Mouse (Mus musculus) left cerebral cortex, postnatal 36 days (tissue): ENCODE measurements around the gene Olfr373. TPM values are rescaled to one million over a fixed set of nuclear protein-coding genes. Genes with fewer than 3 reads are reported as not detected.

Experiments
- DNase-seq, 2 experiments: peaks; one replicate each; pipeline ENCODE4 v3.0.0; 2021 to 2022; ENCODE audit warnings: low spot score in 2 of 2, mixed read lengths in 1 of 2
- intact Hi-C: fragments of 180-260 bp; cut with DNase I; formaldehyde crosslinking; loops from one replicate; pipeline ENCODE4 v1.15.1; 2025
- total RNA-seq, 2 experiments: library from RNA; stranded (reverse); gene quantifications; 2 replicates each; pipeline ENCODE4 v1.2.3; 2021

Olfr373 gene
- total RNA-seq, 2 experiments from 2014 or later = not detected

- intact Hi-C loops = no loop called here
- no peak for DNase-seq
Observed at GRCm38 (mm10) chr8:72132417-72132816, 49.4 kb downstream of the Olfr373 start.

- DNase-seq = no peak
- intact Hi-C loops = no loop called here
Observed at GRCm38 (mm10) chr8:72132891-72133290, 49.9 kb downstream of the Olfr373 start.

GRCm38 (mm10) chr8:72133507-72133906 is 50.5 kb downstream of the Olfr373 start:
- intact Hi-C loops = no loop called here
- DNase-seq = no peak

- intact Hi-C loops = no loop called here
Observed at GRCm38 (mm10) chr8:72134756-72135445, 51.9 kb downstream of the Olfr373 start, which contains the start of gene Tpm4. TSS of gene Tpm4 (plus strand) at chr8:72134975.

GRCm38 (mm10) chr8:72135446-72136301 is 52.7 kb downstream of the Olfr373 start:
- no peak for DNase-seq
- intact Hi-C loops = no loop called here

More at GRCm38 (mm10) chr8:72134756-72135445, 51.9 kb downstream of the Olfr373 start, which contains the start of gene Tpm4:
- peak; percentile 39 to 56 for DNase-seq

- DNase-seq = peak in 1 of 2 experiments; percentile 18
- intact Hi-C loops = no loop called here
Observed at GRCm38 (mm10) chr8:72136302-72136978, 53.5 kb downstream of the Olfr373 start.

- intact Hi-C loops = no loop called here
- DNase-seq = no peak
Observed at GRCm38 (mm10) chr8:72137431-72137830, 54.5 kb downstream of the Olfr373 start.

GRCm38 (mm10) chr8:72138456-72138855 is 55.5 kb downstream of the Olfr373 start:
- no peak for DNase-seq
- intact Hi-C loops = no loop called here

- intact Hi-C loops = no loop called here
- no peak for DNase-seq
Observed at GRCm38 (mm10) chr8:72143256-72143824, 60.4 kb downstream of the Olfr373 start.

- no peak for DNase-seq
- intact Hi-C loops = no loop called here
Observed at GRCm38 (mm10) chr8:72144345-72144975, 61.5 kb downstream of the Olfr373 start.

- DNase-seq = no peak
- intact Hi-C loops = no loop called here
Observed at GRCm38 (mm10) chr8:72145511-72145910, 62.5 kb downstream of the Olfr373 start.

GRCm38 (mm10) chr8:72146056-72146455 is 63.1 kb downstream of the Olfr373 start:
- no peak for DNase-seq
- intact Hi-C loops = no loop called here

- DNase-seq = no peak
- intact Hi-C loops = no loop called here
Observed at GRCm38 (mm10) chr8:72146556-72146955, 63.6 kb downstream of the Olfr373 start.

GRCm38 (mm10) chr8:72147266-72147665 is 64.3 kb downstream of the Olfr373 start:
- DNase-seq = no peak
- intact Hi-C loops = no loop called here

GRCm38 (mm10) chr8:72149056-72149455 is 66.1 kb downstream of the Olfr373 start:
- intact Hi-C loops = no loop called here
- DNase-seq = no peak

- intact Hi-C loops = no loop called here
- DNase-seq = no peak
Observed at GRCm38 (mm10) chr8:72151418-72152078, 68.6 kb downstream of the Olfr373 start.
